Mouse (Mus musculus) bone marrow, adult 2 months (tissue): Measurements from ENCODE around the gene Mtfp1.
A peak's percentile ranks its signal among the peaks of the same experiment; 100 is the strongest.

ENCODE experiments used
- CTCF ChIP-seq: fragments of 200-500 bp; IDR thresholded peaks from 2 replicates; pipeline ENCODE4 v1.5.1; 2011; ENCODE audit warnings: low read length, control low read depth; ENCODE audit not compliant: control insufficient read depth, insufficient read depth
- POLR2A ChIP-seq: fragments of 200-500 bp; IDR thresholded peaks from 2 replicates; pipeline ENCODE4 v1.6.1; 2011; ENCODE audit warnings: low read depth, mild to moderate bottlenecking, control low read depth, low read length, borderline replicate concordance; ENCODE audit not compliant: control insufficient read depth

GRCm38 (mm10) chr11:4080219-4080618 lies 15.0 kb downstream of the Mtfp1 start:
- peak; percentile 89 for TF ChIP-seq CTCF
- TF ChIP-seq POLR2A, result no peak
